Mouse (Mus musculus) monocyte, adult 2 months (primary cell): ENCODE data around the gene Gm9639.
"Not testable (repeated sequence)": the region's sequence is repeated elsewhere in the genome, so short reads cannot be mapped to it uniquely, and the experiment has no call there.

Experiments used
- DNase-seq, 2 experiments: peaks; one replicate each; pipeline ENCODE4 v3.0.0; 2022; ENCODE audit warnings: low spot score in 2 of 2, low read depth in 1 of 2

Gm9639 gene

GRCm38 (mm10) chr10:77753448-77753847 lies 41.4 kb downstream of the Gm9639 start:
- no peak for DNase-seq

GRCm38 (mm10) chr10:77752312-77752711 lies 42.6 kb downstream of the Gm9639 start:
- DNase-seq, result not testable (repeated sequence)

- not testable (repeated sequence) for DNase-seq
These were observed 43.6 kb downstream of the Gm9639 start, which contains the start of gene Gm9736 for GRCm38 (mm10) chr10:77751254-77751653. Gene Gm9736 (minus strand): TSS chr10:77751354.

- not testable (repeated sequence) for DNase-seq
These were observed 44.2 kb downstream of the Gm9639 start for GRCm38 (mm10) chr10:77750686-77751085.
